Mouse (Mus musculus) G1E (cell line): ENCODE results near the gene Lrr1.

Experiments
- CTCF ChIP-seq: IDR thresholded peaks from 2 replicates; pipeline ENCODE4 v1.5.1; 2012; ENCODE audit warnings: low read depth, low read length, inconsistent platforms, mixed read lengths
- POLR2AphosphoS5 ChIP-seq: IDR thresholded peaks from 2 replicates; pipeline ENCODE4 v1.6.1; 2012; ENCODE audit warnings: low read depth, low read length, inconsistent platforms; ENCODE audit not compliant: insufficient replicate concordance
- TAL1 ChIP-seq: conservative IDR thresholded peaks from 2 replicates; pipeline ENCODE4 v1.6.1; 2012; ENCODE audit warnings: low read depth, low read length, inconsistent platforms, mixed read lengths

GRCm38 (mm10) chr12:69213186-69213777 is 44.7 kb downstream of the Lrr1 start:
- TF ChIP-seq POLR2AphosphoS5 (no peak), CTCF (no peak), TAL1 (no peak)
